Mouse (Mus musculus) heart, embryonic 16.5 days (tissue): ENCODE measurements at regions not wholly inside any gene's neighbourhood (a gene's known extent, or its start where the extent isn't known, plus 50 kb on each side); places are given as distances from the start of the nearest gene placed in this dataset.
A peak's percentile ranks its signal among the peaks of the same experiment; 100 is the strongest.

Experiments used
- ATAC-seq: fragments of 200-750 bp; cut with Nextera tagmentation; replicated peaks from 2 replicates; pipeline ENCODE4 v1.8.0; 2017; ENCODE audit warnings: moderate number of reproducible peaks; ENCODE audit not compliant: insufficient read depth, low FRiP score; ENCODE audit errors: extremely low read depth
- H3K27ac ChIP-seq: fragments of 300-500 bp; sonication (generic); 2 replicates; pipeline ENCODE4 v1.5.1; 2014; ENCODE audit warnings: mild to moderate bottlenecking, low read length, control low read depth, moderate library complexity
- H3K27me3 ChIP-seq: fragments of 300-500 bp; sonication (generic); 2 replicates; pipeline ENCODE4 v1.6.1; 2014; ENCODE audit warnings: low read length, mixed read lengths; ENCODE audit not compliant: control insufficient read depth, insufficient read depth
- H3K36me3 ChIP-seq: fragments of 300-500 bp; sonication (generic); 2 replicates; pipeline ENCODE4 v1.6.1; 2014; ENCODE audit not compliant: control insufficient read depth, insufficient read depth
- H3K4me1 ChIP-seq: fragments of 300-500 bp; sonication (generic); 2 replicates; pipeline ENCODE4 v1.6.1; 2014; ENCODE audit warnings: low read length, mixed read lengths; ENCODE audit not compliant: control insufficient read depth, insufficient read depth
- H3K4me2 ChIP-seq: fragments of 300-500 bp; sonication (generic); 2 replicates; pipeline ENCODE4 v1.6.1; 2014; ENCODE audit warnings: low read depth, mild to moderate bottlenecking, control low read depth, low read length
- H3K4me3 ChIP-seq: fragments of 300-500 bp; sonication (generic); 2 replicates; pipeline ENCODE4 v1.5.1; 2014; ENCODE audit warnings: mild to moderate bottlenecking, control low read depth, low read length
- H3K9ac ChIP-seq: fragments of 300-500 bp; sonication (generic); 2 replicates; pipeline ENCODE4 v1.6.1; 2014; ENCODE audit warnings: low read length, control low read depth
- H3K9me3 ChIP-seq: fragments of 300-500 bp; sonication (generic); replicated peaks from 2 replicates; pipeline ENCODE4 v1.6.1; 2016; ENCODE audit warnings: low read length; ENCODE audit not compliant: control insufficient read depth
- WGBS: fragments of 180-500 bp; shearing (Covaris S2); extraction: QIAGEN DNeasy Blood & Tissue Kit; methylation state at CpG from one replicate; pipeline ENCODE4 v1.1.7; 2014; 5-methylcytosine and 5-hydroxymethylcytosine counted together

DNA sequence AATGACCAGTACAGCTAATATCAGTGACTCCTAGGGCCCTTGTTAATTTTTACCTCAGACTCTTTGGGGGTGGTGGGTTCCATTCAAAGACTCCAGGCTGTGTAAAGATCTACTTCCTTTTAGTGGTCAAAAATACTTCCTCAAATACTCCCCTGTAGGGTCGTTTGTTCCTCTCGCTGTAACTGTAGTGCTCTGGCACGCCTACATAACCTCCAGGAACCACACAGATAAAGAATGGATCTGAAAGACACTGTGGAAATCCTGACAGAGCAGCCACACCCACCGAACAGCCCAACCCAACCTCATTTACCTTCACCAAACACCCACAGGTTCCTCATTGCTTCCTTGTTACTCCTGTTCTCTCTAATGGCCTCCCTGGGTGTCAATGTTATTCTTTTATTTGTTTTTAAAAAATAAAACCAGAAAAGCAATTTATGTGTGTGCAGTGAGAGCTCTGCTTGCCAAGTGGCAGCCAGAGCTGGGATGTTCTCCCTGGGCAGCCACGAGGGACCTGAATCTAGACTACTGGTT is 119.7 kb downstream of the Mtx3 start:
- H3K36me3 ChIP-seq, result no peaks in the 10 kb centered on the region
- no peaks in the 10 kb centered on the region for H3K9me3 ChIP-seq
- ATAC-seq, result no peak
- no peak overlapping the region for H3K27ac ChIP-seq
- H3K27me3 ChIP-seq, result no peaks in the 10 kb centered on the region; the same call in 1 of the 2 replicates
- H3K4me3 ChIP-seq, result no peak overlapping the region
- H3K9ac ChIP-seq, result no peak overlapping the region
- H3K4me2 ChIP-seq, result no peak overlapping the region
- WGBS, result 70% methylated on average over 5 of the region's 5 CpGs
- peaks cover 9% of the 10 kb centered on the region for H3K4me1 ChIP-seq

GRCm38 (mm10) chr13:92967025-92967610 is 122.6 kb downstream of the Mtx3 start:
- H3K4me2 ChIP-seq, result no peak overlapping the region
- WGBS, result 48% methylated on average over 1 of the region's 1 CpGs
- no peaks in the 10 kb centered on the region; the same call in 1 of the 2 replicates for H3K27me3 ChIP-seq
- H3K27ac ChIP-seq, result no peak overlapping the region
- ATAC-seq, result no peak
- no peak overlapping the region for H3K9ac ChIP-seq
- H3K4me3 ChIP-seq, result no peak overlapping the region
- no peaks in the 10 kb centered on the region for H3K4me1 ChIP-seq
- no peaks in the 10 kb centered on the region for H3K9me3 ChIP-seq
- no peaks in the 10 kb centered on the region for H3K36me3 ChIP-seq

DNA sequence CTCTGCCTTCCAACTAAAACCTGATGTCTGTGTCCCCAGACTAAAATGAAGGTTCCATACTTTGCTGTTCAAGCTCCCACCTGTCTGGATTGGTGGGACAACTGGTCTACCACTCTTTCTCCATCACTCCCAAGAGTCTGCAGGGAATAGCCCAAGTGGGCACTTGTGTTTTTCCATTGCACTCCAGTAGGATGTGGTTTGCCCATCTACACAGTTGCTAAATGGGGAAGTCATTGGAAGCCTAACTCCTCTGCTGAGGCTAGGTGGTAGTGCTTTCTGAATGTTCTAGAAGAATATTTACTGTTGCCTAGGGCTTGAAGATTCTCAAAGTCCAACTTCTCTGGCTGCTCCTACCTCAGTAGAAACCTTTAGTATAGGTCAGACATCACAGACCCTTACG is 125.0 kb downstream of the Mtx3 start:
- Histone ChIP-seq H3K4me3 (no peak overlapping the region), H3K36me3 (no peaks in the 10 kb centered on the region), H3K27me3 (no peaks in the 10 kb centered on the region), H3K4me1 (no peaks in the 10 kb centered on the region), H3K4me2 (no peak overlapping the region), H3K9ac (no peak overlapping the region), H3K9me3 (no peaks in the 10 kb centered on the region), H3K27ac (no peak overlapping the region)
- WGBS, result 92% methylated on average over 1 of the region's 1 CpGs
- no peak for ATAC-seq

- Histone ChIP-seq H3K27me3 (no peaks in the 10 kb centered on the region), H3K9me3 (no peaks in the 10 kb centered on the region), H3K4me2 (no peak overlapping the region), H3K36me3 (no peaks in the 10 kb centered on the region), H3K9ac (no peak overlapping the region), H3K27ac (no peak overlapping the region), H3K4me1 (no peaks in the 10 kb centered on the region), H3K4me3 (no peak overlapping the region)
- 85% methylated on average over 5 of the region's 5 CpGs for WGBS
- no peak for ATAC-seq
Observed at GRCm38 (mm10) chr13:92972891-92973290, 128.3 kb downstream of the Mtx3 start.

- Histone ChIP-seq H3K4me2 (no peak overlapping the region), H3K4me1 (no peaks in the 10 kb centered on the region), H3K4me3 (no peak overlapping the region), H3K27me3 (no peaks in the 10 kb centered on the region), H3K36me3 (no peaks in the 10 kb centered on the region), H3K27ac (no peak overlapping the region), H3K9me3 (no peaks in the 10 kb centered on the region), H3K9ac (no peak overlapping the region)
- WGBS, result 65% methylated on average over 4 of the region's 4 CpGs
- ATAC-seq, result no peak
Observed at GRCm38 (mm10) chr13:92973791-92974190, 129.2 kb downstream of the Mtx3 start.

GRCm38 (mm10) chr13:92986719-92987553 is 142.4 kb downstream of the Mtx3 start:
- H3K4me2 ChIP-seq, result peak overlapping the region; percentile 64
- WGBS, result 42% methylated on average over 17 of the region's 17 CpGs
- no peaks in the 10 kb centered on the region for H3K27me3 ChIP-seq
- peak overlapping the region; percentile 51 for H3K9ac ChIP-seq
- peaks cover 8% of the 10 kb centered on the region for H3K4me1 ChIP-seq
- no peak; the same call in 1 of the 2 replicates for ATAC-seq
- no peak overlapping the region for H3K27ac ChIP-seq
- H3K4me3 ChIP-seq, result peak overlapping the region; percentile 43
- no peaks in the 10 kb centered on the region for H3K36me3 ChIP-seq
- peaks cover 4% of the 10 kb centered on the region; the same call in 1 of the 2 replicates for H3K9me3 ChIP-seq

DNA sequence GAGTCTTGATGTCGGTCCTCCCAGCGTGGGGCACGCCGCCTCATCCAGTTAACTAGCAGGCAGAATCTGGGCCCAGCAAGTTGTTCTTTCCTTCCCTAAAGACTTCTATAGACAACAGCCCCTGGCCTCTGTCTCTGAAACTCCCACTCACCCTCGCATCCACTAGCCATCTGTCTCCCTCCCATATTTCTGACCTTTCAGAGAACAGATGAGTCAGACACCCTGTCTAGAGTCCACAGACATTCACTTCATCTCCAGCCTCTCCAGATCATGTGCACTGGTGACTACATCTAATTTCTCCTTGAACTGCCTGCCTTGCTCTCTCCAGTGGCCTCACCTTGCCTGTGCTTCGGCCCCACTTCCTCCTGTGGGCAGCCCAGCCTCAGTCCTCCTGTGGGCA is 143.1 kb downstream of the Mtx3 start:
- WGBS, result 94% methylated on average over 6 of the region's 6 CpGs
- Histone ChIP-seq H3K9me3 (peaks cover 2% of the 10 kb centered on the region; the same call in 1 of the 2 replicates), H3K27ac (no peak overlapping the region), H3K36me3 (no peaks in the 10 kb centered on the region), H3K4me3 (no peak overlapping the region), H3K4me2 (no peak overlapping the region), H3K9ac (no peak overlapping the region), H3K27me3 (no peaks in the 10 kb centered on the region), H3K4me1 (peaks cover 8% of the 10 kb centered on the region)
- no peak for ATAC-seq

GRCm38 (mm10) chr13:92988600-92988999 is 144.0 kb downstream of the Mtx3 start:
- H3K9ac ChIP-seq, result no peak overlapping the region
- H3K4me3 ChIP-seq, result no peak overlapping the region
- no peaks in the 10 kb centered on the region for H3K27me3 ChIP-seq
- H3K4me1 ChIP-seq, result peaks cover 8% of the 10 kb centered on the region
- no peak overlapping the region for H3K4me2 ChIP-seq
- 86% methylated on average over 9 of the region's 9 CpGs for WGBS
- H3K27ac ChIP-seq, result no peak overlapping the region
- H3K36me3 ChIP-seq, result no peaks in the 10 kb centered on the region
- no peak for ATAC-seq
- H3K9me3 ChIP-seq, result no peaks in the 10 kb centered on the region
